Mouse (Mus musculus): ENCODE measurements at regions not wholly inside any gene's neighbourhood (a gene's known extent, or its start where the extent isn't known, plus 50 kb on each side); places are given as distances from the start of the nearest gene placed in this dataset.

- no peaks in the 10 kb centered on the region for H3K9me3 ChIP-seq (ENCODE audit: control insufficient read depth, low read depth, low read length)
- H3K4me1 ChIP-seq (ENCODE audit: control insufficient read depth, insufficient read depth, low read length), result no peaks in the 10 kb centered on the region
- H3K27me3 ChIP-seq (ENCODE audit: control insufficient read depth, insufficient read depth, low read length), result no peaks in the 10 kb centered on the region
- no peak overlapping the region for H3K9ac ChIP-seq (replicated peaks; ENCODE audit: low read depth, low read length)
- no peak overlapping the region for H3K27ac ChIP-seq (ENCODE audit: low read length)
- no peak for ATAC-seq (ENCODE audit: insufficient number of reproducible peaks, insufficient read depth, low FRiP score, low read depth)
- H3K36me3 ChIP-seq (ENCODE audit: control insufficient read depth, insufficient read depth, low read length), result no peaks in the 10 kb centered on the region
- no peak overlapping the region for H3K4me2 ChIP-seq (replicated peaks; ENCODE audit: low read depth, low read length)
- 63% methylated on average over 3 of the region's 3 CpGs for WGBS
- no peak overlapping the region for H3K4me3 ChIP-seq (ENCODE audit: low read depth, low read length)
These were observed 117.4 kb upstream of the Med14 start for GRCm38 (mm10) chrX:12879233-12879632.

- no peak overlapping the region for H3K4me3 ChIP-seq (ENCODE audit: low read depth, low read length)
- no peak for ATAC-seq (ENCODE audit: insufficient number of reproducible peaks, insufficient read depth, low FRiP score, low read depth)
- WGBS, result 42% methylated on average over 4 of the region's 4 CpGs
- H3K9ac ChIP-seq (replicated peaks; ENCODE audit: low read depth, low read length), result no peak overlapping the region
- no peak overlapping the region for H3K27ac ChIP-seq (ENCODE audit: low read length)
- no peaks in the 10 kb centered on the region for H3K9me3 ChIP-seq (ENCODE audit: control insufficient read depth, low read depth, low read length)
- H3K4me1 ChIP-seq (ENCODE audit: control insufficient read depth, insufficient read depth, low read length), result no peaks in the 10 kb centered on the region
- no peaks in the 10 kb centered on the region for H3K27me3 ChIP-seq (ENCODE audit: control insufficient read depth, insufficient read depth, low read length)
- H3K4me2 ChIP-seq (replicated peaks; ENCODE audit: low read depth, low read length), result no peak overlapping the region
- no peaks in the 10 kb centered on the region for H3K36me3 ChIP-seq (ENCODE audit: control insufficient read depth, insufficient read depth, low read length)
These were observed 115.6 kb upstream of the Med14 start for GRCm38 (mm10) chrX:12877506-12877905.

- no peaks in the 10 kb centered on the region for H3K9me3 ChIP-seq (ENCODE audit: control insufficient read depth, low read depth, low read length)
- H3K4me3 ChIP-seq (ENCODE audit: low read depth, low read length), result peak overlapping the region; percentile 15; the same call in 1 of the 2 replicates
- H3K4me2 ChIP-seq (replicated peaks; ENCODE audit: low read depth, low read length), result peak overlapping the region; percentile 27; the same call in 1 of the 2 replicates
- no peaks in the 10 kb centered on the region for H3K36me3 ChIP-seq (ENCODE audit: control insufficient read depth, insufficient read depth, low read length)
- no peaks in the 10 kb centered on the region for H3K27me3 ChIP-seq (ENCODE audit: control insufficient read depth, insufficient read depth, low read length)
- WGBS, result 43% methylated on average over 22 of the region's 22 CpGs
- no peak overlapping the region for H3K27ac ChIP-seq (ENCODE audit: low read length)
- ATAC-seq (ENCODE audit: insufficient number of reproducible peaks, insufficient read depth, low FRiP score, low read depth), result peak; percentile 81
- no peak overlapping the region for H3K9ac ChIP-seq (replicated peaks; ENCODE audit: low read depth, low read length)
- H3K4me1 ChIP-seq (ENCODE audit: control insufficient read depth, insufficient read depth, low read length), result no peaks in the 10 kb centered on the region
These were observed 111.8 kb upstream of the Med14 start for GRCm38 (mm10) chrX:12873698-12874144.

GRCm38 (mm10) chrX:12873230-12873629, 111.4 kb upstream of the Med14 start:
- Histone ChIP-seq H3K9me3 (ENCODE audit: control insufficient read depth, low read depth, low read length) (no peaks in the 10 kb centered on the region), H3K9ac (replicated peaks; ENCODE audit: low read depth, low read length) (no peak overlapping the region)
- peak; percentile 10; the same call in 1 of the 2 replicates for ATAC-seq (ENCODE audit: insufficient number of reproducible peaks, insufficient read depth, low FRiP score, low read depth)

DNA sequence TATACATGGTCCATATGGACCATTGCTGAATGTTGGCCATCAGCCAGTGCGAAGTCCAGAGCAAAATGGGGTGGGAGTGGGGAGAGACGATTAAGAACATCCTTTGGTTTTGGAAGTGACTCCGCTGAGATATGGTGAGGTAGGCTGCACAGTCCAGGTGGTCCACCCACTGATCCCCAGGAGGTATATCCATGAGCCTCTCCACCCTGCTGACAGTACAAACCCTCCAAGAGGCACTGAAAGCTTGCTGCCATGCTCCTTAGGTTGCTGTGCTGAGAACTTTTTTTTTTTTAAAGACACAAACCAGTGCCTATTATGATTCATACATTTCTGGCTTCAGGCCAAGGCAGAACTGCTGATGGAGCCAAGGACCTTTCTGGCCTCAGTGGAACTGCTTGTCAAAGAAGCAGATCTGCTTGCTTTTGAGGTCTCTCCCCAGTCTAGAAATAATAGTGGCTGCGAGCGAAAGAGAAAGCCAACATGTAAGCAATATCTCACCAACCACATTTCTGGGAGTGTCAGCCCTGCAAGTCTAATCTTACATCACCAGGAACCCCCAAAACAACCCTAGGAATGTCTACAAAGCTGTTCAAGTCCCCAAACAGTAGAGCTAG, 105.1 kb upstream of the Med14 start:
- WGBS, result 80% methylated on average over 5 of the region's 5 CpGs
- no peak for ATAC-seq (ENCODE audit: insufficient number of reproducible peaks, insufficient read depth, low FRiP score, low read depth)

More at GRCm38 (mm10) chrX:12873230-12873629, 111.4 kb upstream of the Med14 start:
- Histone ChIP-seq H3K27ac (ENCODE audit: low read length) (no peak overlapping the region), H3K4me3 (ENCODE audit: low read depth, low read length) (peak overlapping the region; percentile 15; the same call in 1 of the 2 replicates), H3K36me3 (ENCODE audit: control insufficient read depth, insufficient read depth, low read length) (no peaks in the 10 kb centered on the region), H3K4me1 (ENCODE audit: control insufficient read depth, insufficient read depth, low read length) (no peaks in the 10 kb centered on the region), H3K27me3 (ENCODE audit: control insufficient read depth, insufficient read depth, low read length) (no peaks in the 10 kb centered on the region), H3K4me2 (replicated peaks; ENCODE audit: low read depth, low read length) (peak overlapping the region; percentile 19; the same call in 1 of the 2 replicates)
- WGBS, result 37% methylated on average over 6 of the region's 6 CpGs

DNA sequence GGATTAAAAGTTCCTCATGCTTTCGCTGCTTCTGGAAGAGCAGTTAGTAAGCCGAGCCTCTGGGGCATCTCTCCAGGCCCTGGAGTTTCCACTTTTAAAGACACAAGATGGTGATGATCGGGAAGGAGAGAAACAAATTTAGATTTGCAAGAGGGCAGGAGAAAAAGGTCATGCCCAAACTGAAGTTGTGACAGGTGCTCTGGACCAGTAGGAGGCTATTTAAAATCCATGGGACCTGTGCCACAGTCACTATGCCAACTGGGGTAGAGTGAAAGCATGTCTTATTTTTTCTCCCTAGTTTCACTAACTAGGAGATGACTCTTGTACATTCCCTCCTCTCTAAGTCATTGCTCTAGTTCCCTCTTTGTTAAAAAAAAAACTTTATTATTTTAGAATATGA, 104.3 kb upstream of the Med14 start:
- Histone ChIP-seq H3K9ac (replicated peaks; ENCODE audit: low read depth, low read length) (no peak overlapping the region), H3K27ac (ENCODE audit: low read length) (no peak overlapping the region), H3K4me3 (ENCODE audit: low read depth, low read length) (no peak overlapping the region), H3K4me1 (ENCODE audit: control insufficient read depth, insufficient read depth, low read length) (no peaks in the 10 kb centered on the region), H3K36me3 (ENCODE audit: control insufficient read depth, insufficient read depth, low read length) (no peaks in the 10 kb centered on the region), H3K27me3 (ENCODE audit: control insufficient read depth, insufficient read depth, low read length) (no peaks in the 10 kb centered on the region), H3K4me2 (replicated peaks; ENCODE audit: low read depth, low read length) (no peak overlapping the region), H3K9me3 (ENCODE audit: control insufficient read depth, low read depth, low read length) (no peaks in the 10 kb centered on the region)
- WGBS, result 88% methylated on average over 3 of the region's 3 CpGs
- no peak for ATAC-seq (ENCODE audit: insufficient number of reproducible peaks, insufficient read depth, low FRiP score, low read depth)

More for the DNA sequence above, 105.1 kb upstream of the Med14 start:
- H3K9me3 ChIP-seq (ENCODE audit: control insufficient read depth, low read depth, low read length), result no peaks in the 10 kb centered on the region
- no peak overlapping the region for H3K9ac ChIP-seq (replicated peaks; ENCODE audit: low read depth, low read length)
- H3K27ac ChIP-seq (ENCODE audit: low read length), result no peak overlapping the region
- no peaks in the 10 kb centered on the region for H3K36me3 ChIP-seq (ENCODE audit: control insufficient read depth, insufficient read depth, low read length)
- no peaks in the 10 kb centered on the region for H3K27me3 ChIP-seq (ENCODE audit: control insufficient read depth, insufficient read depth, low read length)
- H3K4me2 ChIP-seq (replicated peaks; ENCODE audit: low read depth, low read length), result no peak overlapping the region
- no peak overlapping the region for H3K4me3 ChIP-seq (ENCODE audit: low read depth, low read length)
- H3K4me1 ChIP-seq (ENCODE audit: control insufficient read depth, insufficient read depth, low read length), result no peaks in the 10 kb centered on the region

DNA sequence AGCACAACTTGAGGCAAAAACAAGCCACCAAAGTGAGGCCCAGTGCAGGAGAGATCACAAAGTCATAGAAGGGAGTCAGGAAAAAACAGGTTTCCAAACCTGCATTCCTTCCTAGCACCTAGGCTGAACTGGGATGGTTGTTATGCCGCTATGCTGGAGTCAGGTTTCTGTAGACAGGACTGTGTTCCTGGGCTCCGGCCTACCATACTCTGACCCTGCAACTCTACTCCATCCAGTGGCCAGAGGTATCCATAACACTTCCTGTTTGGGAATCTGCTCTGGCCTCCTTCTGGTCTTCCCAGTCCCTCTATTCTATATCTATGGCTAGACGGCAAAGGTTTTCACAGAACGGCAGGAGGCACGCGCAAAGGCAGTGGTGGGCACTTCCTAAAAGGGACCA, 98.3 kb upstream of the Med14 start:
- ATAC-seq (ENCODE audit: insufficient number of reproducible peaks, insufficient read depth, low FRiP score, low read depth), result 0 out of 2 replicates have a peak, but pooled peaks have one; percentile 23
- H3K9ac ChIP-seq (replicated peaks; ENCODE audit: low read depth, low read length), result no peak overlapping the region
- no peak overlapping the region for H3K4me2 ChIP-seq (replicated peaks; ENCODE audit: low read depth, low read length)
- H3K27ac ChIP-seq (ENCODE audit: low read length), result no peak overlapping the region
- H3K4me1 ChIP-seq (ENCODE audit: control insufficient read depth, insufficient read depth, low read length), result no peaks in the 10 kb centered on the region
- no peaks in the 10 kb centered on the region for H3K36me3 ChIP-seq (ENCODE audit: control insufficient read depth, insufficient read depth, low read length)
- no peaks in the 10 kb centered on the region for H3K27me3 ChIP-seq (ENCODE audit: control insufficient read depth, insufficient read depth, low read length)
- no peak overlapping the region for H3K4me3 ChIP-seq (ENCODE audit: low read depth, low read length)
- no peaks in the 10 kb centered on the region for H3K9me3 ChIP-seq (ENCODE audit: control insufficient read depth, low read depth, low read length)
- 68% methylated on average over 6 of the region's 6 CpGs for WGBS

GRCm38 (mm10) chrX:12858757-12859156, 96.9 kb upstream of the Med14 start:
- no peak overlapping the region for H3K27ac ChIP-seq (ENCODE audit: low read length)
- H3K4me1 ChIP-seq (ENCODE audit: control insufficient read depth, insufficient read depth, low read length), result no peaks in the 10 kb centered on the region
- no peaks in the 10 kb centered on the region for H3K9me3 ChIP-seq (ENCODE audit: control insufficient read depth, low read depth, low read length)
- H3K27me3 ChIP-seq (ENCODE audit: control insufficient read depth, insufficient read depth, low read length), result no peaks in the 10 kb centered on the region
- no peak overlapping the region for H3K4me2 ChIP-seq (replicated peaks; ENCODE audit: low read depth, low read length)
- no peak overlapping the region for H3K9ac ChIP-seq (replicated peaks; ENCODE audit: low read depth, low read length)
- H3K4me3 ChIP-seq (ENCODE audit: low read depth, low read length), result no peak overlapping the region
- no peaks in the 10 kb centered on the region for H3K36me3 ChIP-seq (ENCODE audit: control insufficient read depth, insufficient read depth, low read length)
- no peak for ATAC-seq (ENCODE audit: insufficient number of reproducible peaks, insufficient read depth, low FRiP score, low read depth)
- 72% methylated on average over 2 of the region's 2 CpGs for WGBS
